Mouse (Mus musculus): ENCODE data around the gene Ubqln4.

The Ubqln4 gene

DNA sequence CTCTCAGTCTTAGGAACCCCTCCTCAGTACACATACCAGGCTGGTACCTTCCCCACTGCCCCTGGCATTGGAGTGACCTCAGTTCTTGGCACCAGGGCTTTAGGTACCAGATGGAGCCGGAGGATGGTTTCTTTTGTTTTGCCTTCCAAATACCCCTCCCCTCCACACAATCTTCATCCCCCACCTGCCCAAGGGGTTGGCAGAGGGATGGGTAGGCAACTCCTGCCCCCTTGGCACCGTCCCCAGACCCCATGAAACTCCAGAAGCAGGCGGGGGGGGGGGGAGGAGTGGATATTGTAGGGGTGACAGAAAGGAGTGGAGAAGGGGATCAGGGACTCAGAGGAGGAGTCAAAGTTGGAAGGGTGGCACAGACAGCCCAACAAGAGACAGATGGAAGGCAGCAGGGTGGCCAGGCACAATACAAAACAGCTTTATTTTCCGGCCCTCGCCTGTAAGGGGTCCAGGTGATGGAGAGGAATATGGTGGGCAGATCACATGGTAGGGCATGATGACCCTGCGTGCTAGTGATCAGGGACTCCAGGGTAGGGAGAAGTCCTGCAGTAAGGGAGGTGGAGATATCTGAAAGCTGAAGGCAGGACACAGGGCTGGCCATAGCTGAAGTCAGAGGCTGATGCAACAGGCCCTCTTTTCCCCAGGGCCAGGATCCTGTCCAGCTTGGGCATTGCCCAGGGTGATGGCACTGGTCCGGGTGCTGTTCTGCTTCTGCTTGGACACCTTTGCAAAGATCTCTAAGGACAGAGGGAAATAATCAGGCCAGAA, 11.7 kb upstream of the Ubqln4 start:
- no peak for DNase-seq (ENCODE audit: extremely low read depth, low read depth)

- no peak for DNase-seq (ENCODE audit: extremely low read depth, low read depth)
Measured at GRCm38 (mm10) chr3:88542486-88542885, 11.1 kb upstream of the Ubqln4 start.

DNA sequence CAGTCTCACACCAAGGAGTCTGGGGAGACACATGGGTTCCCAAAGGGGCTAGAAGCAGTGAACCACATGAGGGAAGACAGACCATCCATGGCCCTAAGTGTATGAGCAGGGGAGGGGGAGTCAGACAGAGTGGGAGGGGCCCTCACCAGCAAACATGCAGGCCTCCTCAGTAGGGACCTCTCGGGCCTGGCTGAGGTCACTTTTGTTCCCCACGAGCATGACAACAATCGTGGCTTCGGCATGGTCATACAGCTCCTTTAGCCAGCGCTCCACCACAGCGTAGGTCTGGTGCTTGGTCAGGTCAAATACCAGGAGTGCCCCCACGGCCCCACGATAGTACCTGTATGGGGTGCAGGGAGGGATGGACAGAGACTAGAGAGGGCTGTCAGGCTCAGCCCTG, 10.4 kb upstream of the Ubqln4 start:
- DNase-seq (ENCODE audit: extremely low read depth, low read depth) = no peak

DNA sequence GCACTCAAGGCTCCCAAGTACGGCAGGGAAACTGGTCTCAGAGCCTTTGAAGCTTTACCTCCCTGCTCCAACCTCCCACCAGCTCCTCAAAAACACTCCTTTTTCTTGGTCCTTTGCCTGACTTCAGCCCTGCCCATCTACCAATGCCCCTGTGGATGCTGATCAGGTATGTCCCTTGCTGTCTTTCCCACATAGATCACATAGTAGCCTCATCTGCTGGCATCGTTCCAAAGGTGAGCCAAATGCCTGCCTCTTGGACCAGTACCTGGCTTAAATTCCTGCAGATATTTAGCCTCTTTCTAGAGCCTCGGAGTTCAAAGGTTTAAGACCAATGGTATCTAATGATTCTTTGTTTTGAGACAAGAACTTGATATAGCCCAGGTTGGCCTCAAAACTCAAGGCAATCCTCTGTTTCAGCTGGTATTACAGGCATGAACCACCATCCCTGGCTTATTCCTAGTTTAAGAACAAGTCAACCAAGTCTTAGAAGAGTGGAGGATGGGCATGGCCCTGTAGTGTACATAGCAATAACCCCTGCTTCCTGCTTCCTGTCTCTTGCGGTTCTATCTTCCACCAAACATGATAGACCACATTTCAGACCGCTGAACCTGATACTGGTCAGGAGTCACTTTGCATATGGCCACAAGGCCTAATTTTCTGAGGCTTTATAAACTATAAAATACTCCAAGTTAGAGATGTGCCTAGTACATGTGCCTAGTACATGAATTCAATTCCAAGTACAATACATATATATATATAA, 9.7 kb upstream of the Ubqln4 start:
- peak; percentile 46 for DNase-seq (ENCODE audit: extremely low read depth, low read depth)

DNA sequence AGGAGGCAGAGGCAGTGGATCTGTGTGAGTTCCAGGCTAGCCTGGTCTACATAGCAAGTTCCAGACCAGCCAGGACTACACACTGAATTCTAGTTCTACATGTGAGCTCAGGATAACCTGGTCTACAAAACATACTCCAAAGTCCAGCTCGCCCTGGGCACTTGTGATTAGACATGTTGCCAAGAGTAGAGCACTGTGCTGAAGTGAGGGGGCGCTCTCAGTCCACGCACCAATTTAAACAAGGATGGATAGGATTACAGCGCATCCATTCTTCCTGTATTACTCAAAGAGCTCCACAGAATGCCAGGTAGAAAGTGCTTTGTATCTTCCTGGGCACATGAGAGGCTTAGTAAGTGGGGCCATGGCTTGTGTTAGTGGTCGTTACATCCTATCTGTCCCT, 9.0 kb upstream of the Ubqln4 start:
- peak; percentile 43 for DNase-seq (ENCODE audit: extremely low read depth, low read depth)

DNA sequence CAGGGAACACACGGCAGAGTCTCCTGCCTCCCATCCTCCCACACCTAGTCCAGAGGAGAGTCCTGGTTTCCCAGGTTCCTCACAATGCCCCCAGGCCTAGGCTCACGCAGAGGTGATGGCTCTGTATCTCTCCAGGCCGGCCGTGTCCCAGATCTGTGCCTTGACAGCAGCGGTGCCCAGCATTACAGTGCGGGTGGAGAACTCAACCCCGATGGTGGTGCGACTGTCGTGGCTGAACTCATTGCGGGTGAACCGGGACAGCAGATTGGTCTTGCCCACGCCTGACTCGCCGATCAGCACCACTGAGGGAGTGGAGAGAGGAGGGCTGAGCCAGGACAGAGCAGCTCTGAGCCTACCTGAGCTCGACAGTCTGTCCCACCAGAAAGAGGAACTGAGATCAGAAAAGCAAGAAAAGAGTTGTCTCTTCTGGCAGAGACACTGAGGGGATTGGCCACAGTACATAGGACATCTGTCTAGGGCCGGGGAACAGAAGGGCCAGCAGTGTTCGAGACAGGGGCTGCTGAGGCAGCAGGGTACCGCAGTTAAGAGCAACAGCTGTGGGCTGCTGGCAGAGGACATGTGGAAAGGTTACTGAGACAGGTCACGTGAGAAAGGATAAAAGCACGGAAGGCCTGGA, 8.5 kb upstream of the Ubqln4 start:
- no peak for DNase-seq (ENCODE audit: extremely low read depth, low read depth)

DNA sequence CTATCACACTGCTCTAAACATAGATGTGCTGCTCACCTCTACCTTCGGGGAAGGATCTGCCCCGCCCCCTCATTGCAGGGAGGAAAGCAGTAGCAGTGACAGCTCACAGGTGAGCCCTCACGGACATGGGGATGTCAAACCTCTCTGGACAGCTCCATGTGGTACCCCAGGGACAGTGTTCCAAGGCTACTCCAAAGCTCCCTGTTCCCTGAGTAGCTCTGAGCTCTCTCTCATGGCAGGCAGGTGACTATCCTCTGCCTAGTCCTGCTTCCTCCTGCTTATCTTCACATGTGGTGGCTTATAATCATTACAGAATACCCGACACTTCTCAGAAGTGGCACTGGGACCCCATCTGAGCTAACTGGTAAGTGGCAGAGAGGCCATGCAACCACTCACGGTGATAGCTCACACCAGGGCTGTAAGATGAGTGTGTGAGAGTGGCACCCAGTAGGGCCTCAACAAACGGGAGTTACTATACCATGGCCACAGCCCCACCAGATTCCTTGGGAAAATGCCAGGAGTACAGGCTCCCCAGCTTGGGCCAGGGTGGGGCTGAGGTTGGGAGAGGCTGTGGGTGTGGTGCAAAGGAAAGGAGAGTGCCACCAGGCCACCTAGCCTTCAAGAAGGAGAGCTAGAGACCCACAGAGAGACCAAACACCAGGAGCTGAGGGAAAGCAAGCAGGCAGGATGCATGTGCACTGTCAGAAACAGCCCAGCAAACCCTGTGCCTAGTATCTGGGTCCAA, 6.7 kb upstream of the Ubqln4 start:
- no peak for DNase-seq (ENCODE audit: extremely low read depth, low read depth)

DNA sequence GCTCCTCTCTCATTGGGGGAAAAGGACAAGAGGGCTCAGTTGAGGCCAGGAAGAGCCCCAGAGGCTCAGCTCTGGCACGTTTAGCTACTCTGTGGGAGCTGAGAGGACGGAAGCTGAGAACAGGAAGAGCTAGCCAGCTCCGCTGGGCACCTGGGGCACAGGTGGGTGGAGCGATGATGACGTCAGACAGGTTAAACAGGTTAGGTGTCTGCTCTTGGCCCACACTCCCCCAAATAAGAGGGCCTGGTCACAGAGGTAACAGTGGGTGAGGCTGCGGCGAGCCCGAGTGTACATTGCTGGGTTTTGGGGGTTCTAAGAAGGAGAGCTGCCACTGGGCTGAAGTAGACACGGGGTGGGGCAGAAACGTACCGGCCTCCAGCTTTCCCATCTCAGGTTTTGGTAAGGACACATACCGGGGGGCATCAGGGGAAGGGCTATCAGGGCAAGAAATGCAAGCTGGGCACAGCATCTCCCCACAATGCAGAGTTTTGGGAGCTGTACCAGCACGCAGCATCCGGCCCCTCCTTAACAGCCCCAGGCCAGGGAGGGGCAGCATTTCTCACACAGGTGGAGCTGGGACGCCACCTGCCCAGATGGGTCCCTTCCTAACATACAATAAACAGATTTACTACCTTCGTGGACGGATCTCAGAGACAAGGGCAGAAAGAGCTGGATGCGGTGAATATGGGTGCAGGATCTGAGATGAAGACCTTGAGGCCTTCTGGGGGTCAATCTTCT, 5.2 kb upstream of the Ubqln4 start, which contains the start of gene Rab25:
Gene Rab25, minus strand, starts transcription at position 121 of the 738 bp plus-strand sequence.
- DNase-seq (ENCODE audit: extremely low read depth, low read depth) = no peak

- DNase-seq (ENCODE audit: extremely low read depth, low read depth) = no peak
Measured at GRCm38 (mm10) chr3:88551586-88551985, 2.0 kb upstream of the Ubqln4 start.

DNA sequence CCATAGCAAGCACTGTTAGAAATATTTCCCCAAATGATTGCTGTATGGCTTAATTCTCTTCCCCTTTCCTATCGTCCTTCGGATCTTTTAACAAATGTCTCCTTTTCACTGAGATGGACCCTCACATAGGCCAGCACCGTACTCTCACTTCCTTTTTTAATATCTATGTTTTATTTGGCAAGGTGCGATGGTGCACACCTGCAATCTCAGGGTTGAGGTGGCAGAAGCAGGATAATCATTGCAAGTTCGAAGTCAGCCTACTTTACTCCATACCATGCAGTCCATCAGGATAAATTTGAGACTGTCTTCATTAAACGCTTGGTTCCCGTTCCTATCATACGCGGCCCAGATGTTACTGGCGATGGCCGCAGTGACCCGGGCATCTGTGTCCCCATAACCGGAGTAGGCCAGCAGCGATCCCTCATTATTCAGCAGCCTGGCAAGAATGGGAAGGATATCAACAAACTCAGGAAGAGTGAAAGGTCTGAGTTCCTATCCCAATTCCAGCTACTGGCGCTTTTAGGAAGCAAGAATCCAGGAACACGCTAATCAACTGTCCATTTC, 1.4 kb upstream of the Ubqln4 start:
- DNase-seq (ENCODE audit: extremely low read depth, low read depth) = peak; percentile 39

DNA sequence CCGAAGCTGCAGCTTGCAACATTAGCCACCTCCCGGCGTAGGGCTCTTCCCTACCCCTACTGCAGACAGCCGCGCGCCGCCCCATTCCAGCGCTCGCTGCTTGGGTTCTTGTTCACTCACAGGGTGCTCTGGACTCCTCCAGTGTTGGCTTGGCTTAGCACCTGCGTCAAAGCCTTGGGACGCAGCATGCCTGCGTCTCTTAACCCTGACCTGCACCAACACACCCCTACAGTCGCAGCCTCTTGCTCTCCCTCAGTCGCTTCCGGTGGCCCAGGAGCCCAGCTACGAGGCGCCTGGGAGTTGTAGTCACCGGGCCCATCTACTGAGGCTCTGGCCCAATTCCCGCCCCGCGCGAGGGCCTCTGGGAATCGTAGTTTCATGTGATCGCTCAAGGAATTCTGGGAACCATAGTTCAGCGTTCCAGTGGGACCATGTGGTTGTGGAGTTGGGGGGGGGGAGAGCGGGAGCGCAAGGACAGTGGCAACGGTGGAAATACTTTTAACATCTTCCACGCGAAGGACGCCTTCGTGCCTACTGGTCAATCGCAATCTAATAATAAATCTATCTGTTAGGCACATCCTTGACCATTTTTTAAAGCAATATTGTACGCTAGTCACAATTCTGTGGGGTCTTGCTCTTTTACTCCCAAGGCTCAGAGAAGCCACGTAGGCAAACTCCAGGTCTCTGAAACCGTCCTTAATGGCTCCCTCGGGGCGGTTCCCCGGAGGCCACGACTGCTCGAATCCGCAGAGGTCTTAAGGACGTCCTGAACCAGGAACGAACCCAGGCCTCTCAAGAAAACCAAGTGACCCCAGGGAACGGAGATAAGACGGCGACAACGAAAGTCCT, 658 bp upstream of the Ubqln4 start, which contains the start of gene Lamtor2:
Gene Lamtor2, minus strand, starts transcription at position 399 of the 849 bp plus-strand sequence.
- DNase-seq (ENCODE audit: extremely low read depth, low read depth) = peak; percentile 99

- peak; percentile 82 for DNase-seq (ENCODE audit: extremely low read depth, low read depth)
Measured at GRCm38 (mm10) chr3:88553880-88554586, 475 bp downstream of the Ubqln4 start.

- DNase-seq (ENCODE audit: extremely low read depth, low read depth) = no peak
Measured at GRCm38 (mm10) chr3:88555069-88555605, 1.6 kb downstream of the Ubqln4 start.

- DNase-seq (ENCODE audit: extremely low read depth, low read depth) = no peak
Measured at GRCm38 (mm10) chr3:88555731-88556130, 2.2 kb downstream of the Ubqln4 start.

DNA sequence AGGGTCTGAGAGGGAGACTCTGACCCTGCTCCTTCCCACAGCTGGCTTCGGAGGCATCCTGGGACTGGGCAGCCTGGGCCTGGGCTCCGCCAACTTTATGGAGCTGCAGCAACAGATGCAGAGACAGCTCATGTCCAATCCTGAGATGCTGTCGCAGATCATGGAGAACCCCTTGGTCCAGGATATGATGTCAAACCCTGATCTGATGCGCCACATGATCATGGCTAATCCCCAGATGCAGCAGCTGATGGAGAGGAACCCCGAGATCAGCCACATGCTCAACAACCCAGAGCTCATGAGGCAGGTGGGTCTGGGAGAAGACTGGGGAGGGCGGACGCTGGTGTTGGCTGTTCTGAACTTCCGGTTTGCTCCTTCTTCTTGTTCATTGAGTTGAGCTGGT, 3.1 kb downstream of the Ubqln4 start:
- DNase-seq (ENCODE audit: extremely low read depth, low read depth) = no peak

GRCm38 (mm10) chr3:88559596-88559995, 6.0 kb downstream of the Ubqln4 start:
- DNase-seq (ENCODE audit: extremely low read depth, low read depth) = no peak

DNA sequence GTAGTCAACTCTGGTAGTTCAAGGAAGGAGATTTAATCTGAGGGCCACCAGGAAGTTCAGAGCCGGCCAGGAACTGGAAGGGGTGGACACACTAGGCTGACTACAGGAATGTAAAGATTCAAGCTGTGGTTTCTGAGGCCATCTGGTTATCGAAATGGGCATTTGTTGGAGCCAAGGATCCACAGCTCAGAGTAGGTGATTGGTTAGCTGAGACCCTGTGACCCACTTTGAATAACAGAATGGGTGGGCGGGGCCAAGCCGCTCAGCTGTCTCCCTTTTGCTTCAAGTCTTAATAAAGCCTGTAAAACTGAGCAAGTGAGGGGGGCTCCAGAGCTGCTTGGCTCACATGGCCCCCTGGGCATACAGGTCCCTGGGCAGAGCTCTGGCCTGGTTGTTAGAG, 8.4 kb downstream of the Ubqln4 start:
- no peak for DNase-seq (ENCODE audit: extremely low read depth, low read depth)

DNA sequence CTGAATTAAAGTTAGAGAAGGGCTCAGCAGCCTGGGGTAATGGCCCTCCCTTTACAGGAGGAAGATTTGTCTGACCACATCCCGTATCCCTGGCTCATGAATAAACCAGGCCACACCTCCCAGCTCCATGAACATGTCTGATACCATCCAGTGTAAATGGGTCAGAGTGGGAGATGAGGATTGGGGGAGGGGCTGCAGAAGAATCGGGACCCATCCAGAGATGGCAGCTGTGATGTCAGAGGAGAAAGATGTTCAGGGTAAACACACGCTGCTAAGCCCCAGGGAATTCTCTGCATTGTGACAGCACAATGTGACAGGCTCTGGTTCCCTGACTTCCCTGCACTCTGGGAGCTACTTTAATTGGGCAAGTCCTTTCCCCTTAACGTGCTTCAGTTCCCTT, 9.9 kb downstream of the Ubqln4 start:
- DNase-seq (ENCODE audit: extremely low read depth, low read depth) = no peak

DNA sequence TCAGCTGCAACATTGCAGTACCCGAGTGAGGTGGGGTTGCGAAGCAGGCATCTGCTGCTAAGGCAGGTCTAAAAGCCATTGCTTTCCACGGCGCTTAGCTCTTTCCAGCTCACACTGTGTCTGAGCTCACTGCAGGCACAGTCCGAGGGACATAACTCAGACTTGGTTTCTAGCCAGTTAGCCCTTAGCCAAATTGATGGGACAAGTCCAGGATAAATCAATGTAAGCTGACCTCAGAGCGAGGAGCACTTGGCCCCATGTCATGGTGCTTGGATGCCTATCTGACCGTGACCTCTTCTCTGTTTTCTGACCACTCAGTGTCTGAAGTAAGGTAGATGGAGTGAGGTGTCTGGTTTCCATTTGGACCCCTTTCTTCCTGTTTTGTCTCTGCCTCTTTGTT, 10.4 kb downstream of the Ubqln4 start:
- no peak for DNase-seq (ENCODE audit: extremely low read depth, low read depth)

Data from MEL-GATA-1-ER (cell line).